Mouse (Mus musculus) bone marrow, adult 2 months (tissue): Measurements from ENCODE around the gene Rab42. TPM values are rescaled to one million over a fixed set of nuclear protein-coding genes. Genes with fewer than 3 reads are reported as not detected.

ENCODE experiments used
- H3K27ac ChIP-seq: fragments of 200-500 bp; 2 replicates; pipeline ENCODE4 v1.5.1; 2012; ENCODE audit warnings: low read depth, mild to moderate bottlenecking, control low read depth, inconsistent platforms, low read length; ENCODE audit not compliant: control insufficient read depth, poor library complexity, insufficient read depth
- H3K4me1 ChIP-seq: fragments of 200-500 bp; 2 replicates; pipeline ENCODE4 v1.6.1; 2011; ENCODE audit warnings: low read length; ENCODE audit not compliant: control insufficient read depth, insufficient read depth
- H3K4me3 ChIP-seq: fragments of 200-500 bp; replicated peaks from 2 replicates; pipeline ENCODE3; 2011; ENCODE audit warnings: mild to moderate bottlenecking, low read depth, low read length, control low read depth; ENCODE audit not compliant: control insufficient read depth
- CTCF ChIP-seq: fragments of 200-500 bp; IDR thresholded peaks from 2 replicates; pipeline ENCODE4 v1.5.1; 2011; ENCODE audit warnings: low read length, control low read depth; ENCODE audit not compliant: control insufficient read depth, insufficient read depth
- POLR2A ChIP-seq: fragments of 200-500 bp; IDR thresholded peaks from 2 replicates; pipeline ENCODE4 v1.6.1; 2011; ENCODE audit warnings: low read depth, mild to moderate bottlenecking, control low read depth, low read length, borderline replicate concordance; ENCODE audit not compliant: control insufficient read depth
- WGBS: fragments of 180-500 bp; shearing (Covaris S2); methylation state at CpG from one replicate; pipeline ENCODE4 v1.1.7; 2018; 5-methylcytosine and 5-hydroxymethylcytosine counted together
- polyA plus RNA-seq: library from polyadenylated mRNA; stranded (reverse); fragments of >200 nt; gene quantifications from 2 replicates; pipeline ENCODE4 v1.2.4, GENCODE M21; 2011; ENCODE audit warnings: low replicate concordance; ENCODE audit not compliant: missing spikeins, insufficient read depth, insufficient read length

Rab42 gene
- polyA plus RNA-seq, 1 experiment: not detected

GRCm38 (mm10) chr4:132260404-132261379 is 42.5 kb downstream of the Rab42 start:
- no peak for TF ChIP-seq POLR2A
- no peak for TF ChIP-seq CTCF
- H3K27ac ChIP-seq: peak overlapping the region; percentile 85
- peaks cover 1% of the 10 kb centered on the region; the same call in 1 of the 2 replicates for H3K4me1 ChIP-seq
- 7% methylated on average over 57 of the region's 64 CpGs for WGBS
- H3K4me3 ChIP-seq: peak overlapping the region; percentile 88

- H3K4me3 ChIP-seq: no peak overlapping the region
- no peak for TF ChIP-seq POLR2A
- H3K4me1 ChIP-seq: peaks cover 1% of the 10 kb centered on the region; the same call in 1 of the 2 replicates
- no peak overlapping the region for H3K27ac ChIP-seq
- 22% methylated on average over 4 of the region's 4 CpGs for WGBS
These were observed 43.9 kb downstream of the Rab42 start for GRCm38 (mm10) chr4:132259248-132259647.

DNA sequence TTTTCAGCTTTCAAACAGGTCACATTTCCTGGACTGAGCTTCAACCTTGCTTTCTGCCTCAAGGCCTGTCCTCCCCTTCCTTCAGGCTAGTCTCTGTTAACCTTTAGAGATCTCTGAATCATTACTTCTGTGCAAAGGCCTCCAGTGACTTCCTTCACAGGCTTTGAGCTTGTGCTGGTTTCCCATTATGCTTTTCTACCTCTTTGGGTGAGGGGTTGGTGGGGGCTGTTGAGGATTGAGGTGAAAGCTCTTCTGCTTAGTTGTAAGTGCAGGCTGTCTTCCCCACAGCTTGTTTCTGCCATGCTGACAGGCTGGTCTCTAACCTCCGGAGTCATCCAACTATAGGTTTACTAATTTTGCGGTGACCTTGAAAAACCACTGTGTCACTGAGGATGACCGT is 46.8 kb downstream of the Rab42 start:
- TF ChIP-seq POLR2A (no peak), CTCF (no peak)
- no peak overlapping the region for H3K4me3 ChIP-seq
- 90% methylated on average over 3 of the region's 3 CpGs for WGBS
- no peaks in the 10 kb centered on the region; the same call in 1 of the 2 replicates for H3K4me1 ChIP-seq
- H3K27ac ChIP-seq: no peak overlapping the region

DNA sequence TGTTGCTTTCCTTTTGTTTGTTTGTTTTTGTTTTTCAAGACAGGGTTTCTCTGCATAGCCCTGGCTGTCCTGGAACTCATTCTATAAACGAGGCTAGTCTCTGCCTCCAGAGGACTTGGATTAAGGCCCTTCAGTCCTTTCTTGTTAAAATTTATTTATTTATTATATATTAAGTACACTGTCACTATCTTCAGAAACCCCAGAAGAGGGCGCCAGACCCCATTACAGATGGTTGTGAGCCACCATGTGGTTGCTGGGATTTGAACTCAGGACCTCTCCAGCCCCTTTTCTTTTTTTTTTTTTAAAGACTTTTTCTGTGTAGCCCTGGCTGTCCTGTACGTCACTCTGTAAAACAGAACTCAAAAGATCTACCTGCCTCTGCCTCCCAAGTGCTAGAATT is 48.2 kb downstream of the Rab42 start:
- no peak overlapping the region for H3K27ac ChIP-seq
- WGBS: 80% methylated on average over 3 of the region's 3 CpGs
- no peak for TF ChIP-seq POLR2A
- no peak for TF ChIP-seq CTCF
- H3K4me1 ChIP-seq: no peaks in the 10 kb centered on the region; the same call in 1 of the 2 replicates
- H3K4me3 ChIP-seq: no peak overlapping the region

GRCm38 (mm10) chr4:132253622-132254021 is 49.6 kb downstream of the Rab42 start:
- no peak overlapping the region for H3K27ac ChIP-seq
- H3K4me3 ChIP-seq: no peak overlapping the region
- no peaks in the 10 kb centered on the region; the same call in 1 of the 2 replicates for H3K4me1 ChIP-seq
- no peak for TF ChIP-seq CTCF
- no peak for TF ChIP-seq POLR2A
- 40% methylated on average over 2 of the region's 2 CpGs for WGBS

- H3K27ac ChIP-seq: no peak overlapping the region
- WGBS: 88% methylated on average over 8 of the region's 8 CpGs
- TF ChIP-seq CTCF: no peak
- TF ChIP-seq POLR2A: no peak
These were observed 50.1 kb downstream of the Rab42 start for GRCm38 (mm10) chr4:132253128-132253527.

More at GRCm38 (mm10) chr4:132253128-132253527, 50.1 kb downstream of the Rab42 start:
- H3K4me1 ChIP-seq: no peaks in the 10 kb centered on the region; the same call in 1 of the 2 replicates
- no peak overlapping the region for H3K4me3 ChIP-seq

Other genes starting within 250 kb of the Rab42 start
- gene Gm10300, start 228.7 kb downstream of the Rab42 start, polyA plus RNA-seq: 0.65 and 0.70 TPM in 2 replicates
- 298 and 306 TPM in 2 replicates for gene Epb41, start 228.1 kb downstream of the Rab42 start, polyA plus RNA-seq
- not detected in 2 replicates for gene Oprd1, start 158.9 kb downstream of the Rab42 start, polyA plus RNA-seq
- 9.9 and 14.7 TPM in 2 replicates for gene Ythdf2, start 91.1 kb downstream of the Rab42 start, polyA plus RNA-seq
- gene Gmeb1, start 41.8 kb downstream of the Rab42 start, polyA plus RNA-seq: 10.9 and 19.6 TPM in 2 replicates
- 17.0 and 20.5 TPM in 2 replicates for gene Taf12, start 29.0 kb downstream of the Rab42 start, polyA plus RNA-seq
- 32.1 and 40.3 TPM in 2 replicates for gene Trnau1ap, start 26.2 kb upstream of the Rab42 start, polyA plus RNA-seq
- gene Rcc1, start 50.2 kb upstream of the Rab42 start, polyA plus RNA-seq: 48.8 and 58.7 TPM in 2 replicates
- 10.9 and 21.5 TPM in 2 replicates for gene Phactr4, start 119.1 kb upstream of the Rab42 start, polyA plus RNA-seq
- 9.5 and 19.3 TPM in 2 replicates for gene Med18, start 160.5 kb upstream of the Rab42 start, polyA plus RNA-seq
- 5.4 and 20.0 TPM in 2 replicates for gene Sesn2, start 207.1 kb upstream of the Rab42 start, polyA plus RNA-seq
- gene Atpif1, start 230.3 kb upstream of the Rab42 start, polyA plus RNA-seq: 886 and 890 TPM in 2 replicates
- 128 and 173 TPM in 2 replicates for gene Dnajc8, start 232.2 kb upstream of the Rab42 start, polyA plus RNA-seq